Mouse (Mus musculus) common myeloid progenitor, adult 5-6 weeks (primary cell): ENCODE data around the gene Mrgprh. TPM values are rescaled to one million over a fixed set of nuclear protein-coding genes. Genes with fewer than 3 reads are reported as not detected.

Experiments used
- ATAC-seq: replicated peaks from 2 replicates; pipeline ENCODE4 v1.8.0; 2016; ENCODE audit warnings: low read depth, mild to moderate bottlenecking, moderate TSS enrichment, inconsistent platforms; ENCODE audit not compliant: poor library complexity, severe bottlenecking
- total RNA-seq: library from RNA; stranded (forward); fragments of 200-1000, 187-1606 nt; gene quantifications from 2 replicates; pipeline ENCODE4 v1.2.3, GENCODE M21; 2017

Gene Mrgprh
- not detected in 2 replicates for total RNA-seq

GRCm38 (mm10) chr17:12875734-12876133 is at the start of gene Mrgprh:
TSS of gene Mrgprh (plus strand) at chr17:12876034.
- ATAC-seq, result no peak

GRCm38 (mm10) chr17:12830351-12830750 is 45.5 kb upstream of the Mrgprh start:
- no peak for ATAC-seq

- ATAC-seq, result no peak
Observed at GRCm38 (mm10) chr17:12832231-12832630, 43.6 kb upstream of the Mrgprh start.

GRCm38 (mm10) chr17:12832657-12833056 is 43.2 kb upstream of the Mrgprh start:
- no peak for ATAC-seq

- no peak for ATAC-seq
Observed at GRCm38 (mm10) chr17:12834317-12834716, 41.5 kb upstream of the Mrgprh start.

- no peak for ATAC-seq
Observed at GRCm38 (mm10) chr17:12834826-12835225, 41.0 kb upstream of the Mrgprh start.

- no peak for ATAC-seq
Observed at GRCm38 (mm10) chr17:12835738-12836137, 40.1 kb upstream of the Mrgprh start.

GRCm38 (mm10) chr17:12839475-12840267 is 36.2 kb upstream of the Mrgprh start:
- no peak for ATAC-seq

GRCm38 (mm10) chr17:12843826-12844225 is 32.0 kb upstream of the Mrgprh start:
- ATAC-seq, result 0 out of 2 replicates have a peak, but pooled peaks have one; percentile 45

- no peak for ATAC-seq
Observed at GRCm38 (mm10) chr17:12844540-12844939, 31.3 kb upstream of the Mrgprh start.

GRCm38 (mm10) chr17:12845862-12846261 is 30.0 kb upstream of the Mrgprh start:
- ATAC-seq, result no peak

GRCm38 (mm10) chr17:12846474-12846873 is 29.4 kb upstream of the Mrgprh start:
- ATAC-seq, result no peak

- ATAC-seq, result no peak
Observed at GRCm38 (mm10) chr17:12847736-12848135, 28.1 kb upstream of the Mrgprh start.

GRCm38 (mm10) chr17:12849778-12850382 is 26.0 kb upstream of the Mrgprh start:
- no peak for ATAC-seq

GRCm38 (mm10) chr17:12851689-12852088 is 24.1 kb upstream of the Mrgprh start:
- no peak for ATAC-seq

- ATAC-seq, result peak; percentile 48; the same call in 1 of the 2 replicates
Observed at GRCm38 (mm10) chr17:12853821-12854220, 22.0 kb upstream of the Mrgprh start.

- ATAC-seq, result no peak
Observed at GRCm38 (mm10) chr17:12854386-12854785, 21.4 kb upstream of the Mrgprh start.

GRCm38 (mm10) chr17:12857395-12857794 is 18.4 kb upstream of the Mrgprh start:
- no peak for ATAC-seq

GRCm38 (mm10) chr17:12858072-12858471 is 17.8 kb upstream of the Mrgprh start:
- ATAC-seq, result peak; percentile 85

GRCm38 (mm10) chr17:12859006-12859520 is 16.8 kb upstream of the Mrgprh start:
- ATAC-seq, result no peak

GRCm38 (mm10) chr17:12864111-12864510 is 11.7 kb upstream of the Mrgprh start:
- ATAC-seq, result no peak
